Mouse (Mus musculus) left cerebral cortex, postnatal 14 days (tissue): Measurements from ENCODE around the gene Ildr2. TPM values are rescaled to one million over a fixed set of nuclear protein-coding genes. Genes with fewer than 3 reads are reported as not detected.

Source experiments
- total RNA-seq, 2 experiments: library from RNA; stranded (reverse); gene quantifications; 2 replicates each; pipeline ENCODE4 v1.2.3; 2021

Gene Ildr2
- total RNA-seq, 2 experiments from 2014 or later: 146 to 166 TPM

Other genes starting within 250 kb of the Ildr2 start
- under 1 TPM; 0.35 to 0.55 TPM for gene Dusp27, start 126.2 kb upstream of the Ildr2 start, total RNA-seq
- not detected for gene Gpa33, start 123.9 kb upstream of the Ildr2 start, total RNA-seq
- gene Mael, start 15.4 kb upstream of the Ildr2 start, total RNA-seq: not detected
- 10 to 100 TPM; 26.7 to 31.1 TPM for gene Tada1, start 125.0 kb downstream of the Ildr2 start, total RNA-seq
- 10 to 100 TPM; 31.5 to 31.9 TPM for gene Pogk, start 155.7 kb downstream of the Ildr2 start, total RNA-seq
- gene Gm4846, start 243.4 kb downstream of the Ildr2 start, total RNA-seq: not detected